Mouse (Mus musculus) adrenal gland, adult 8-10 months (tissue): ENCODE data around the gene Stat1. TPM values are rescaled to one million over a fixed set of nuclear protein-coding genes. Genes with fewer than 3 reads are reported as not detected.

Source experiments
- DNase-seq: peaks from one replicate; pipeline ENCODE4 v3.0.0; 2022
- total RNA-seq, 4 experiments: library from RNA; stranded (reverse); gene quantifications; 2 replicates each; pipeline ENCODE4 v1.2.4; 2022

The Stat1 gene
- 100 to 1,000 TPM in 1 of 4 experiments, 10 to 100 TPM in 3; 67.0 to 111 (median 83.5) TPM for total RNA-seq

GRCm38 (mm10) chr1:52118860-52119591, at the start of gene Stat1:
Gene Stat1 (plus strand): TSS chr1:52119440.
- peak; percentile 75 for DNase-seq

- DNase-seq, result no peak
Observed at GRCm38 (mm10) chr1:52079724-52080367, 39.4 kb upstream of the Stat1 start.

- no peak for DNase-seq
Observed at GRCm38 (mm10) chr1:52080375-52080774, 38.9 kb upstream of the Stat1 start.

GRCm38 (mm10) chr1:52086236-52086635, 33.0 kb upstream of the Stat1 start:
- DNase-seq, result no peak

- DNase-seq, result no peak
Observed at GRCm38 (mm10) chr1:52087128-52087527, 32.1 kb upstream of the Stat1 start.

GRCm38 (mm10) chr1:52088634-52089033, 30.6 kb upstream of the Stat1 start:
- no peak for DNase-seq

GRCm38 (mm10) chr1:52098618-52099232, 20.5 kb upstream of the Stat1 start:
- DNase-seq, result no peak

- no peak for DNase-seq
Observed at GRCm38 (mm10) chr1:52100496-52100895, 18.7 kb upstream of the Stat1 start.

GRCm38 (mm10) chr1:52102795-52103194, 16.4 kb upstream of the Stat1 start:
- no peak for DNase-seq

GRCm38 (mm10) chr1:52107206-52107605, 12.0 kb upstream of the Stat1 start:
- DNase-seq, result no peak

- DNase-seq, result no peak
Observed at GRCm38 (mm10) chr1:52111217-52111616, 8.0 kb upstream of the Stat1 start.

- DNase-seq, result no peak
Observed at GRCm38 (mm10) chr1:52112301-52112700, 6.9 kb upstream of the Stat1 start.

- DNase-seq, result no peak
Observed at GRCm38 (mm10) chr1:52113067-52113665, 6.1 kb upstream of the Stat1 start.

GRCm38 (mm10) chr1:52113666-52114069, 5.6 kb upstream of the Stat1 start:
- DNase-seq, result peak; percentile 98

- no peak for DNase-seq
Observed at GRCm38 (mm10) chr1:52116441-52116840, 2.8 kb upstream of the Stat1 start.

GRCm38 (mm10) chr1:52117777-52118176, 1.5 kb upstream of the Stat1 start:
- no peak for DNase-seq

- DNase-seq, result no peak
Observed at GRCm38 (mm10) chr1:52119691-52120090, 451 bp downstream of the Stat1 start.

GRCm38 (mm10) chr1:52120191-52120590, 951 bp downstream of the Stat1 start:
- no peak for DNase-seq

- DNase-seq, result no peak
Observed at GRCm38 (mm10) chr1:52121052-52121451, 1.8 kb downstream of the Stat1 start.

GRCm38 (mm10) chr1:52124818-52125217, 5.6 kb downstream of the Stat1 start:
- no peak for DNase-seq

- DNase-seq, result no peak
Observed at GRCm38 (mm10) chr1:52127350-52127749, 8.1 kb downstream of the Stat1 start.

GRCm38 (mm10) chr1:52129794-52130193, 10.6 kb downstream of the Stat1 start:
- no peak for DNase-seq

- DNase-seq, result no peak
Observed at GRCm38 (mm10) chr1:52131787-52132377, 12.6 kb downstream of the Stat1 start.
